Mouse (Mus musculus): Measurements from ENCODE around the gene Hspa1l.

DNA sequence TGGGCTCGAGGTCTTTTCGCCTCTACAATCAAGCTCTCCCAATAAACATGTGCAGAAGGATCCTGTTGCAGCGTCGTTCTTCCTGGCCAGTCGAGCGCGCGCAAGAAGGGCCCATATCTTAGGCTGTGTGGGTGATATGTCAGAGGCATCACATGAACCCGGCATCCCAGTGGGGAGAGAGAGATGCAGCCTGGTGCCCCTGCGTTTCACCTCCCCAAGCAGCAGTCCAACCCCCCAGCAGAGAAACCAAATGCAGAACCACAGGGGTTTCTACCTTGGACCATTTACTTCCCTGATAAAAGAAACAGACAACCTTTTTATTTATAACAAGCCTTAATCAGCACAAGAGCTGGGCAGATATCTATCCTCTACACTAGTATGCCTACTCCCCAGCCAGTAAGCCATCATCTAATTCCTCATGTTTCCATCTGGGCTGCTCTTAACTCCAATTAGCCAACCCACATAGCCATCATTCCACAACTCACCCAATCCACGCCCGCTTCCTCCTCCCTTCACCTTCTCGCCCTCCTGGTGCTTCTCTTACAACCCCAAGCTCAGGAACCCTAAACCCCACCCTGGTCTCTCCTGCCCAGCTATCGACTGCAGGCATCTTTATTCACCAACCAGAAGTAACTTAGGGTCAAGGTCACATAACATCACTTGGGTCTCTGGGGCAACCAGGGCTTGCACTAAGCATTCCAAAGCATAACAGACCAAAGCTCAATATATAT lies 24.1 kb downstream of the Hspa1l start:
- no peak for TF ChIP-seq EP300 (IDR thresholded peaks at IDR 0.05; ENCODE audit: insufficient read depth, low read depth, low read length)
- TF ChIP-seq CTCF (IDR thresholded peaks at IDR 0.05; ENCODE audit: low read depth, low read length) = no peak
- TF ChIP-seq POLR2A (IDR thresholded peaks at IDR 0.05; ENCODE audit: insufficient read depth, low read length) = no peak

Data from ES-Bruce4 (cell line).